Mouse (Mus musculus): ENCODE measurements around the gene E2f2. TPM values are rescaled to one million over a fixed set of nuclear protein-coding genes. Genes with fewer than 3 reads are reported as not detected.
A peak's percentile ranks its signal among the peaks of the same experiment; 100 is the strongest.

Gene E2f2
- polyA plus RNA-seq, 1 experiment from 2014 or later = 9.3 TPM

- peak; percentile 25; the same call in 1 of the 2 replicates for ATAC-seq (ENCODE audit: insufficient read depth, low FRiP score)
- H3K4me2 ChIP-seq (ENCODE audit: low read depth, low read length) = no peak overlapping the region
- WGBS = 80% methylated on average over 6 of the region's 6 CpGs
Measured at GRCm38 (mm10) chr4:136188973-136189737, 17.0 kb downstream of the E2f2 start.

GRCm38 (mm10) chr4:136189912-136190311 is 17.7 kb downstream of the E2f2 start:
- Histone ChIP-seq H3K4me1 (ENCODE audit: control insufficient read depth, insufficient read depth, low read length) (peaks cover 15% of the 10 kb centered on the region), H3K27me3 (ENCODE audit: control insufficient read depth, insufficient read depth, low read length) (no peaks in the 10 kb centered on the region), H3K27ac (ENCODE audit: low read length) (no peak overlapping the region), H3K4me2 (ENCODE audit: low read depth, low read length) (no peak overlapping the region), H3K9ac (ENCODE audit: low read length) (no peak overlapping the region), H3K9me3 (replicated peaks; ENCODE audit: control insufficient read depth, low read length) (no peaks in the 10 kb centered on the region), H3K36me3 (ENCODE audit: control insufficient read depth, insufficient read depth, low read length) (no peaks in the 10 kb centered on the region), H3K4me3 (replicated peaks; ENCODE audit: low read length) (no peak overlapping the region)
- ATAC-seq (ENCODE audit: insufficient read depth, low FRiP score) = peak; percentile 20; the same call in 1 of the 2 replicates
- WGBS = 72% methylated on average over 8 of the region's 8 CpGs

More at GRCm38 (mm10) chr4:136188973-136189737, 17.0 kb downstream of the E2f2 start:
- no peaks in the 10 kb centered on the region for H3K9me3 ChIP-seq (replicated peaks; ENCODE audit: control insufficient read depth, low read length)
- no peak overlapping the region for H3K4me3 ChIP-seq (replicated peaks; ENCODE audit: low read length)
- H3K27ac ChIP-seq (ENCODE audit: low read length) = no peak overlapping the region
- H3K36me3 ChIP-seq (ENCODE audit: control insufficient read depth, insufficient read depth, low read length) = no peaks in the 10 kb centered on the region
- peaks cover 15% of the 10 kb centered on the region for H3K4me1 ChIP-seq (ENCODE audit: control insufficient read depth, insufficient read depth, low read length)
- H3K27me3 ChIP-seq (ENCODE audit: control insufficient read depth, insufficient read depth, low read length) = no peaks in the 10 kb centered on the region
- no peak overlapping the region for H3K9ac ChIP-seq (ENCODE audit: low read length)

DNA sequence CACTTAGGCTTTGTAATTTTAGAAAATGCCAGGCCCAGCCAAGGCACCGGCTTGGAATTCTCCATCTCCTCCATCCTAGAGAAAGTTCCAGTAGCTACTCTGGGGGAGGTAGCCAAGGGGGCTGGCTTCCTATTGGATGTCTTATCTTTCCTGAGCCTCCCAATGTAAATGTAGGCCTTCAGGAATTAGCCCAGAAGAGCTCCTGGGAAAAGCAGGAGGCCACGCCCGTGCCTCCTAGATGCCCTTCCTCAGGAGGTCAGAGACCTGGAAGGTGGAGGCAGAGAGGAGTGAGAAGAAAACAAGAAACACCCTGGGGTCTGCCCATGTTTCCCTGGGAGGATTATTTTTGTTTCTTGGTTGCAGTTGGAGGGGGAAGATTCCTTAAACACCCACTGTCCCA is 21.4 kb downstream of the E2f2 start:
- Histone ChIP-seq H3K4me3 (replicated peaks; ENCODE audit: low read length) (no peak overlapping the region), H3K9ac (ENCODE audit: low read length) (no peak overlapping the region), H3K4me1 (ENCODE audit: control insufficient read depth, insufficient read depth, low read length) (no peaks in the 10 kb centered on the region; the same call in 1 of the 2 replicates), H3K4me2 (ENCODE audit: low read depth, low read length) (no peak overlapping the region), H3K9me3 (replicated peaks; ENCODE audit: control insufficient read depth, low read length) (no peaks in the 10 kb centered on the region), H3K27ac (ENCODE audit: low read length) (no peak overlapping the region), H3K27me3 (ENCODE audit: control insufficient read depth, insufficient read depth, low read length) (no peaks in the 10 kb centered on the region), H3K36me3 (ENCODE audit: control insufficient read depth, insufficient read depth, low read length) (no peaks in the 10 kb centered on the region)
- WGBS = 71% methylated on average over 3 of the region's 3 CpGs
- no peak for ATAC-seq (ENCODE audit: insufficient read depth, low FRiP score)

DNA sequence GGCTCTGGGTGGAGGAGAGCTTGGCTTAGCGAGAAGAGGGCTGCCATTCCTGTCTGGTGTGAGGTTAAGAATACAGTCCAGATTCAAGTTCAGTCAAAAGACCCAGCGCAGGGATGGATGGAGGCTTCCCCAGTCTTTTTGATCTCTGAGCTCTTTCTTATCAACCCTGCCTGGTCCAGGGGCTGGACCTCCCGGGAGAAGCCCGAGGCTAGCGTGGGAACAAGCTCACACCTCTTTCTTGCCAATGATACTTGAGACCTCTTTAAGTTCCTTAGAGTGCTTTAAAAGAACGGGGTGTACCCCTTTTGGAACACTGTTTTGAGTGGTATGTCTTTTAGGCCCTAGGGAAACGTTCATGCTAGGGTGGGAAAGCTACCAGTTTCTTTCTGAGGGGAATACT is 22.8 kb downstream of the E2f2 start:
- Histone ChIP-seq H3K27me3 (ENCODE audit: control insufficient read depth, insufficient read depth, low read length) (no peaks in the 10 kb centered on the region), H3K4me3 (replicated peaks; ENCODE audit: low read length) (no peak overlapping the region), H3K36me3 (ENCODE audit: control insufficient read depth, insufficient read depth, low read length) (no peaks in the 10 kb centered on the region), H3K27ac (ENCODE audit: low read length) (no peak overlapping the region), H3K4me2 (ENCODE audit: low read depth, low read length) (no peak overlapping the region), H3K9ac (ENCODE audit: low read length) (no peak overlapping the region), H3K9me3 (replicated peaks; ENCODE audit: control insufficient read depth, low read length) (no peaks in the 10 kb centered on the region), H3K4me1 (ENCODE audit: control insufficient read depth, insufficient read depth, low read length) (no peaks in the 10 kb centered on the region; the same call in 1 of the 2 replicates)
- WGBS = 55% methylated on average over 7 of the region's 7 CpGs
- no peak for ATAC-seq (ENCODE audit: insufficient read depth, low FRiP score)

GRCm38 (mm10) chr4:136195629-136196028 is 23.4 kb downstream of the E2f2 start:
- ATAC-seq (ENCODE audit: insufficient read depth, low FRiP score) = no peak
- no peaks in the 10 kb centered on the region for H3K27me3 ChIP-seq (ENCODE audit: control insufficient read depth, insufficient read depth, low read length)
- no peak overlapping the region for H3K4me2 ChIP-seq (ENCODE audit: low read depth, low read length)
- H3K27ac ChIP-seq (ENCODE audit: low read length) = no peak overlapping the region
- no peak overlapping the region for H3K4me3 ChIP-seq (replicated peaks; ENCODE audit: low read length)
- H3K9ac ChIP-seq (ENCODE audit: low read length) = no peak overlapping the region
- H3K9me3 ChIP-seq (replicated peaks; ENCODE audit: control insufficient read depth, low read length) = no peaks in the 10 kb centered on the region
- 70% methylated on average over 9 of the region's 9 CpGs for WGBS
- no peaks in the 10 kb centered on the region for H3K4me1 ChIP-seq (ENCODE audit: control insufficient read depth, insufficient read depth, low read length)
- no peaks in the 10 kb centered on the region for H3K36me3 ChIP-seq (ENCODE audit: control insufficient read depth, insufficient read depth, low read length)

DNA sequence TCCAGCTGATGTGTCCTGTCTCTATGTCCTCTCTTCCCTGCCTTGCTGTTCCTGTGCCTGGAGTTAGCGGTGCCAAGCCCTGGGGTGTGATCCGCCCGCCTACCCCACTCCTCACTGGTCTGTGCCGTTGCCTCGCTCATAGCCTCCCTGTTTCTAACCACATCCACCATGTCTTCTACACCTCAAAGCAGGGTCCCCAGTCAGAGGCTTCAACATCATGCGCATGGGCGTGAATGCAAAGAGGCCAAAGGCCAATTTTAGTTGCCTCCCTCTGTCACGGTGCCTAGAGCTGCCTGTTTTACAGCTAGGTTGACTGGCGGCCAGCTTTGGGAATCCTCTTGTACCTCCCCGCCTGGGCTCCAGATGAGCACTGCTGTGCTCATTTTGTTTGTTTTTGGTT is 24.0 kb downstream of the E2f2 start:
- 83% methylated on average over 10 of the region's 10 CpGs for WGBS
- H3K4me3 ChIP-seq (replicated peaks; ENCODE audit: low read length) = no peak overlapping the region
- no peaks in the 10 kb centered on the region for H3K4me1 ChIP-seq (ENCODE audit: control insufficient read depth, insufficient read depth, low read length)
- no peaks in the 10 kb centered on the region for H3K27me3 ChIP-seq (ENCODE audit: control insufficient read depth, insufficient read depth, low read length)
- ATAC-seq (ENCODE audit: insufficient read depth, low FRiP score) = no peak
- no peak overlapping the region for H3K9ac ChIP-seq (ENCODE audit: low read length)
- no peak overlapping the region for H3K27ac ChIP-seq (ENCODE audit: low read length)
- no peaks in the 10 kb centered on the region for H3K9me3 ChIP-seq (replicated peaks; ENCODE audit: control insufficient read depth, low read length)
- no peaks in the 10 kb centered on the region for H3K36me3 ChIP-seq (ENCODE audit: control insufficient read depth, insufficient read depth, low read length)
- H3K4me2 ChIP-seq (ENCODE audit: low read depth, low read length) = no peak overlapping the region

GRCm38 (mm10) chr4:136198846-136199245 is 26.7 kb downstream of the E2f2 start:
- no peak overlapping the region for H3K9ac ChIP-seq (ENCODE audit: low read length)
- no peak for ATAC-seq (ENCODE audit: insufficient read depth, low FRiP score)
- WGBS = 74% methylated on average over 7 of the region's 7 CpGs

GRCm38 (mm10) chr4:136199562-136200292 is 27.5 kb downstream of the E2f2 start:
- ATAC-seq (ENCODE audit: insufficient read depth, low FRiP score) = no peak
- no peaks in the 10 kb centered on the region for H3K27me3 ChIP-seq (ENCODE audit: control insufficient read depth, insufficient read depth, low read length)
- H3K4me1 ChIP-seq (ENCODE audit: control insufficient read depth, insufficient read depth, low read length) = no peaks in the 10 kb centered on the region
- H3K9me3 ChIP-seq (replicated peaks; ENCODE audit: control insufficient read depth, low read length) = no peaks in the 10 kb centered on the region
- WGBS = 29% methylated on average over 9 of the region's 9 CpGs
- no peak overlapping the region for H3K27ac ChIP-seq (ENCODE audit: low read length)
- no peaks in the 10 kb centered on the region for H3K36me3 ChIP-seq (ENCODE audit: control insufficient read depth, insufficient read depth, low read length)
- H3K4me2 ChIP-seq (ENCODE audit: low read depth, low read length) = no peak overlapping the region
- H3K4me3 ChIP-seq (replicated peaks; ENCODE audit: low read length) = no peak overlapping the region
- H3K9ac ChIP-seq (ENCODE audit: low read length) = no peak overlapping the region

More at GRCm38 (mm10) chr4:136198846-136199245, 26.7 kb downstream of the E2f2 start:
- Histone ChIP-seq H3K4me1 (ENCODE audit: control insufficient read depth, insufficient read depth, low read length) (no peaks in the 10 kb centered on the region), H3K9me3 (replicated peaks; ENCODE audit: control insufficient read depth, low read length) (no peaks in the 10 kb centered on the region), H3K4me3 (replicated peaks; ENCODE audit: low read length) (no peak overlapping the region), H3K27ac (ENCODE audit: low read length) (no peak overlapping the region), H3K27me3 (ENCODE audit: control insufficient read depth, insufficient read depth, low read length) (no peaks in the 10 kb centered on the region), H3K4me2 (ENCODE audit: low read depth, low read length) (no peak overlapping the region), H3K36me3 (ENCODE audit: control insufficient read depth, insufficient read depth, low read length) (no peaks in the 10 kb centered on the region)

GRCm38 (mm10) chr4:136202509-136202908 is 30.3 kb downstream of the E2f2 start:
- 8% methylated on average over 9 of the region's 9 CpGs for WGBS

More at GRCm38 (mm10) chr4:136202509-136202908, 30.3 kb downstream of the E2f2 start:
- H3K27ac ChIP-seq (ENCODE audit: low read length) = no peak overlapping the region
- no peak overlapping the region for H3K4me2 ChIP-seq (ENCODE audit: low read depth, low read length)
- H3K4me3 ChIP-seq (replicated peaks; ENCODE audit: low read length) = no peak overlapping the region
- no peaks in the 10 kb centered on the region for H3K36me3 ChIP-seq (ENCODE audit: control insufficient read depth, insufficient read depth, low read length)
- H3K27me3 ChIP-seq (ENCODE audit: control insufficient read depth, insufficient read depth, low read length) = no peaks in the 10 kb centered on the region
- H3K9ac ChIP-seq (ENCODE audit: low read length) = no peak overlapping the region
- H3K9me3 ChIP-seq (replicated peaks; ENCODE audit: control insufficient read depth, low read length) = no peaks in the 10 kb centered on the region
- ATAC-seq (ENCODE audit: insufficient read depth, low FRiP score) = no peak
- H3K4me1 ChIP-seq (ENCODE audit: control insufficient read depth, insufficient read depth, low read length) = peaks cover 11% of the 10 kb centered on the region; the same call in 1 of the 2 replicates
